Mouse (Mus musculus) MEL (cell line): Measurements from ENCODE around the gene Gm45213. TPM values are rescaled to one million over a fixed set of nuclear protein-coding genes. Genes with fewer than 3 reads are reported as not detected.

Experiments used
- DNase-seq: peaks from one replicate; pipeline ENCODE4 v3.0.0; 2011; ENCODE audit warnings: low read depth, low spot score
- H3K27ac ChIP-seq: 2 replicates; pipeline ENCODE4 v1.5.1; 2012; ENCODE audit warnings: low read depth, mild to moderate bottlenecking, control low read depth, low read length, moderate library complexity; ENCODE audit not compliant: control insufficient read depth
- H3K27me3 ChIP-seq, 2 experiments: fragments of 150-350 bp in 1 of 2; sonication (generic) in 1 of 2; 2 replicates each; pipeline ENCODE4 v1.6.1; 2012; ENCODE audit warnings: low read length in 2 of 2, mild to moderate bottlenecking in 2 of 2, improper control_type of control experiment in 1 of 2, moderate library complexity in 1 of 2; ENCODE audit not compliant: insufficient read depth in 2 of 2, control insufficient read depth in 1 of 2
- H3K36me3 ChIP-seq, 2 experiments: 2 replicates each; pipeline ENCODE4 v1.6.1; 2012 to 2014; ENCODE audit warnings: low read length in 2 of 2, improper control_type of control experiment in 1 of 2, inconsistent platforms in 1 of 2, mild to moderate bottlenecking in 1 of 2; ENCODE audit not compliant: insufficient read depth in 2 of 2, control insufficient read depth in 1 of 2
- H3K4me1 ChIP-seq, 2 experiments: fragments of 150-350 bp in 1 of 2; sonication (generic) in 1 of 2; 2 replicates each; pipeline ENCODE4 v1.6.1; 2012; ENCODE audit warnings: low read length in 2 of 2, improper control_type of control experiment in 1 of 2, mild to moderate bottlenecking in 1 of 2; ENCODE audit not compliant: insufficient read depth in 2 of 2, control insufficient read depth in 1 of 2
- H3K4me3 ChIP-seq, 2 experiments: fragments of 150-350 bp in 1 of 2; sonication (generic) in 1 of 2; 2 replicates each; pipeline ENCODE4 v1.5.1; 2012; ENCODE audit warnings: low read depth in 2 of 2, low read length in 2 of 2, mild to moderate bottlenecking in 2 of 2, moderate library complexity in 2 of 2, control low read depth in 1 of 2, improper control_type of control experiment in 1 of 2; ENCODE audit not compliant: control insufficient read depth in 1 of 2, insufficient read depth in 1 of 2
- H3K79me2 ChIP-seq: 2 replicates; pipeline ENCODE4 v1.6.1; 2012; ENCODE audit warnings: mild to moderate bottlenecking, low read length, moderate library complexity; ENCODE audit not compliant: control insufficient read depth, poor library complexity, insufficient read depth
- H3K9ac ChIP-seq: 2 replicates; pipeline ENCODE4 v1.6.1; 2012; ENCODE audit warnings: low read depth, mild to moderate bottlenecking, control low read depth, low read length, moderate library complexity; ENCODE audit not compliant: control insufficient read depth, poor library complexity, severe bottlenecking
- H3K9me3 ChIP-seq: fragments of 150-350 bp; sonication (generic); replicated peaks from 2 replicates; pipeline ENCODE4 v1.6.1; 2012; ENCODE audit warnings: mild to moderate bottlenecking, low read length, improper control_type of control experiment, moderate library complexity; ENCODE audit not compliant: insufficient read depth
- BHLHE40 ChIP-seq: IDR thresholded peaks from 2 replicates; pipeline ENCODE4 v1.6.1; 2012; ENCODE audit warnings: low read depth, mild to moderate bottlenecking, inconsistent platforms, low read length, improper control_type of control experiment, borderline replicate concordance
- CHD1 ChIP-seq: IDR thresholded peaks from 2 replicates; pipeline ENCODE4 v1.6.1; 2012; ENCODE audit warnings: low read depth, mild to moderate bottlenecking, inconsistent platforms, low read length, improper control_type of control experiment
- CHD2 ChIP-seq: IDR thresholded peaks from 2 replicates; pipeline ENCODE4 v1.6.1; 2011; ENCODE audit warnings: low read length, improper control_type of control experiment
- CTCF ChIP-seq, 3 experiments: IDR thresholded peaks in 2 of 3; conservative IDR thresholded peaks in 1 of 3; 2 replicates each; pipeline ENCODE4 v1.5.1; 2011 to 2012; ENCODE audit warnings: low read length in 3 of 3, low read depth in 2 of 3, mild to moderate bottlenecking in 2 of 3, improper control_type of control experiment in 1 of 3, inconsistent platforms in 1 of 3, mixed read lengths in 1 of 3, moderate library complexity in 1 of 3; ENCODE audit not compliant: control insufficient read depth in 1 of 3, insufficient read depth in 1 of 3, poor library complexity in 1 of 3, severe bottlenecking in 1 of 3
- E2F4 ChIP-seq: IDR thresholded peaks from 2 replicates; pipeline ENCODE4 v1.6.1; 2011; ENCODE audit warnings: low read depth, low read length, improper control_type of control experiment, borderline replicate concordance
- ELF1 ChIP-seq: IDR thresholded peaks from 2 replicates; pipeline ENCODE4 v1.6.1; 2014; ENCODE audit warnings: low read depth, mild to moderate bottlenecking, inconsistent platforms, low read length, improper control_type of control experiment, moderate library complexity
- EP300 ChIP-seq, 2 experiments: IDR thresholded peaks; 2 replicates each; pipeline ENCODE4 v1.6.1; 2011; ENCODE audit warnings: improper control_type of control experiment in 2 of 2, low read length in 2 of 2, low read depth in 1 of 2, mild to moderate bottlenecking in 1 of 2
- ETS1 ChIP-seq: IDR thresholded peaks from 2 replicates; pipeline ENCODE4 v1.6.1; 2012; ENCODE audit warnings: low read depth, mild to moderate bottlenecking, inconsistent platforms, low read length, improper control_type of control experiment, moderate library complexity
- GABPA ChIP-seq: IDR thresholded peaks from 2 replicates; pipeline ENCODE4 v1.6.1; 2012; ENCODE audit warnings: low read depth, mild to moderate bottlenecking, inconsistent platforms, low read length, improper control_type of control experiment, moderate library complexity
- GATA1 ChIP-seq: IDR thresholded peaks from 2 replicates; pipeline ENCODE4 v1.6.1; 2011; ENCODE audit warnings: low read depth, low read length, improper control_type of control experiment
- HCFC1 ChIP-seq: IDR thresholded peaks from 2 replicates; pipeline ENCODE4 v1.6.1; 2012; ENCODE audit warnings: low read depth, mild to moderate bottlenecking, inconsistent platforms, low read length, improper control_type of control experiment, moderate library complexity
- JUND ChIP-seq: IDR thresholded peaks from 2 replicates; pipeline ENCODE4 v1.6.1; 2011; ENCODE audit warnings: low read depth, mild to moderate bottlenecking, improper control_type of control experiment, low read length
- MAFK ChIP-seq: IDR thresholded peaks from 2 replicates; pipeline ENCODE4 v1.6.1; 2011; ENCODE audit warnings: low read depth, mild to moderate bottlenecking, low read length, improper control_type of control experiment, borderline replicate concordance
- MAX ChIP-seq: IDR thresholded peaks from 2 replicates; pipeline ENCODE4 v1.6.1; 2011; ENCODE audit warnings: low read length, improper control_type of control experiment
- MEF2A ChIP-seq: IDR thresholded peaks from 2 replicates; pipeline ENCODE4 v1.6.1; 2014; ENCODE audit warnings: low read depth, mild to moderate bottlenecking, inconsistent platforms, low read length, improper control_type of control experiment; ENCODE audit not compliant: poor library complexity, insufficient replicate concordance, severe bottlenecking; ENCODE audit errors: extremely low read depth
- MXI1 ChIP-seq: IDR thresholded peaks from 2 replicates; pipeline ENCODE4 v1.6.1; 2011; ENCODE audit warnings: mild to moderate bottlenecking, low read depth, low read length, improper control_type of control experiment
- MYB ChIP-seq: IDR thresholded peaks from 2 replicates; pipeline ENCODE4 v1.6.1; 2011; ENCODE audit warnings: mild to moderate bottlenecking, low read depth, low read length, improper control_type of control experiment
- NELFE ChIP-seq: IDR thresholded peaks from 2 replicates; pipeline ENCODE4 v1.6.1; 2011; ENCODE audit warnings: low read depth, low read length, improper control_type of control experiment
- NRF1 ChIP-seq: IDR thresholded peaks from 2 replicates; pipeline ENCODE4 v1.6.1; 2014; ENCODE audit warnings: low read depth, mild to moderate bottlenecking, inconsistent platforms, low read length, improper control_type of control experiment, moderate library complexity; ENCODE audit not compliant: poor library complexity, insufficient read depth, severe bottlenecking
- POLR2A ChIP-seq, 2 experiments: IDR thresholded peaks; 2 replicates each; pipeline ENCODE4 v1.6.1; 2011 to 2012; ENCODE audit warnings: low read length in 2 of 2, mild to moderate bottlenecking in 2 of 2, control low read depth in 1 of 2, improper control_type of control experiment in 1 of 2, low read depth in 1 of 2, moderate library complexity in 1 of 2; ENCODE audit not compliant: control insufficient read depth in 1 of 2, insufficient read depth in 1 of 2, poor library complexity in 1 of 2
- POLR2AphosphoS2 ChIP-seq: IDR thresholded peaks from 2 replicates; pipeline ENCODE4 v1.6.1; 2011; ENCODE audit warnings: low read length, improper control_type of control experiment
- POLR2AphosphoS5 ChIP-seq: IDR thresholded peaks from 2 replicates; pipeline ENCODE4 v1.6.1; 2012; ENCODE audit warnings: low read depth, borderline replicate concordance, mild to moderate bottlenecking, inconsistent platforms, low read length, moderate library complexity, mixed read lengths
- RAD21 ChIP-seq: IDR thresholded peaks from 2 replicates; pipeline ENCODE4 v1.6.1; 2011; ENCODE audit warnings: mild to moderate bottlenecking, low read depth, low read length, improper control_type of control experiment
- RCOR1 ChIP-seq: IDR thresholded peaks from 2 replicates; pipeline ENCODE4 v1.6.1; 2012; ENCODE audit warnings: low read depth, mild to moderate bottlenecking, inconsistent platforms, low read length, improper control_type of control experiment
- SIN3A ChIP-seq: IDR thresholded peaks from 2 replicates; pipeline ENCODE4 v1.6.1; 2012; ENCODE audit warnings: low read length, improper control_type of control experiment, inconsistent platforms
- TAL1 ChIP-seq: IDR thresholded peaks from 2 replicates; pipeline ENCODE4 v1.6.1; 2012; ENCODE audit warnings: mild to moderate bottlenecking, inconsistent platforms, low read length, moderate library complexity, mixed read lengths
- TBP ChIP-seq: IDR thresholded peaks from 2 replicates; pipeline ENCODE4 v1.8.0; 2011; ENCODE audit warnings: low read depth, low read length, improper control_type of control experiment
- TCF12 ChIP-seq: IDR thresholded peaks from 2 replicates; pipeline ENCODE4 v1.6.1; 2014; ENCODE audit warnings: low read depth, mild to moderate bottlenecking, inconsistent platforms, low read length, improper control_type of control experiment, moderate library complexity
- UBTF ChIP-seq: IDR thresholded peaks from 2 replicates; pipeline ENCODE4 v1.6.1; 2012; ENCODE audit warnings: low read depth, mild to moderate bottlenecking, inconsistent platforms, low read length, improper control_type of control experiment, moderate library complexity, borderline replicate concordance; ENCODE audit not compliant: insufficient read depth
- USF1 ChIP-seq: IDR thresholded peaks from 2 replicates; pipeline ENCODE4 v1.6.1; 2014; ENCODE audit warnings: low read depth, mild to moderate bottlenecking, inconsistent platforms, low read length, improper control_type of control experiment, moderate library complexity
- USF2 ChIP-seq, 2 experiments: IDR thresholded peaks; 2 replicates each; pipeline ENCODE4 v1.6.1; 2011 to 2012; ENCODE audit warnings: improper control_type of control experiment in 2 of 2, low read length in 2 of 2, borderline replicate concordance in 1 of 2, inconsistent platforms in 1 of 2, low read depth in 1 of 2, mild to moderate bottlenecking in 1 of 2; ENCODE audit not compliant: insufficient read depth in 1 of 2
- ZC3H11A ChIP-seq: IDR thresholded peaks from 2 replicates; pipeline ENCODE4 v1.6.1; 2012; ENCODE audit warnings: low read depth, mild to moderate bottlenecking, inconsistent platforms, low read length, improper control_type of control experiment
- ZKSCAN1 ChIP-seq: IDR thresholded peaks from 2 replicates; pipeline ENCODE4 v1.6.1; 2012; ENCODE audit warnings: low read depth, mild to moderate bottlenecking, inconsistent platforms, low read length, improper control_type of control experiment, moderate library complexity
- ZNF384 ChIP-seq: IDR thresholded peaks from 2 replicates; pipeline ENCODE4 v1.6.1; 2012; ENCODE audit warnings: low read depth, mild to moderate bottlenecking, inconsistent platforms, low read length, improper control_type of control experiment
- polyA plus RNA-seq, 2 experiments: library from polyadenylated mRNA; stranded (reverse) in 1 of 2; unstranded in 1 of 2; fragments of >175 nt in 1 of 2; fragments of >200 nt in 1 of 2; gene quantifications; 2 replicates each; pipeline versions ENCODE4 v1.2.1 to v1.2.4; 2012; ENCODE audit warnings: low replicate concordance in 2 of 2, low read depth in 1 of 2; ENCODE audit not compliant: insufficient read length in 2 of 2, insufficient read depth in 1 of 2, missing spikeins in 1 of 2
- total RNA-seq: library from RNA; depleted of rRNA; stranded (reverse); fragments of 300-350 nt; gene quantifications from 2 replicates; pipeline ENCODE4 v1.2.3, GENCODE M21; 2012

The Gm45213 gene
- total and polyA plus RNA-seq, 3 experiments: not detected

DNA sequence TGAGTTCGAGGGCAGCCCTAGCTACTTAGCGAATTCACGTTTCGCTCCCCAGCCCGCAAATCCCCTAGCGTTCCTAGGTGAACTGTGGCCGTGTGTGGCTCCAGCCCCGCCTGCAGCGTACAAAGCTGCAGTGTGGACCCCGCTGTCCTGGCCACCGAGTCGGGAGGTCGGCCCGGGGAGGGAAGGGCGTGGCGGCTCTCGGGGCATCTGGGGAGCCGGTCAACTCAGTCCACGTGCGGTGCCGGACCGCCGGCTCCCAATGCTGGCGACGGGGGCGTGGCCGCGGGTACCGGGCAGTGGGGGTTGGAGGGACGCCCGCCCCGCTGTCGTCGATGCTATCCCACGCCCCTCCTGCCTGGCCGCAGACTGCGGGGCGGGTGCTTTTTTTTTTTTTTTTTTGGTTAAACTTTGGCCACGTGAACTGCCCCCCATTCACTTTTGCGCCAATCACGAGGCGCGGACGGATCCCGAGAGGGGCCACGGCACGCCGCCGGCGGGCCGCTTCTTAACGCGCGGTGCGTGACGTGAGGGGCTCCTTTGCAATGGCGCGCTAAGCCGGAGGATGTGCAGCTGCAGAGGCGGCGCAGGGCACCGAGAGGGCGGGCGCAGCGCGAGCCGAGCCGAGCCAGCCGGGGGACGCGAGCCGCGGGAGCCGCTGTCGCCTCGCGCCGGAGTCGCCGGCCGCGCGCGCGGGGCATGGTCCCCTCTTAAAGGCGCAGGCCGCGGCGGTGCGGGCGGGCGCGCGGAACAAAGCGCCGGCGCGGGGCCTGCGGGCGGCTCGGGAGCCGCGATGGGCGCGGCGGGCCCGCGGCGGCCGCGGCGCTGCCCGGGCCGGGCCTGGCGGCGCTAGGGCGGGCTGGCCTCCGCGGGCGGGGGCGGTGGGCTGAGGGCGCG, 65.8 kb downstream of the Gm45213 start, which contains the start of gene Chsy1:
Chsy1 (plus strand) TSS at position 555 of the 894 bp plus-strand sequence.
- H3K27me3 ChIP-seq: no peaks in the 10 kb centered on the region
- H3K27ac ChIP-seq: peak within 1 kb of the TSS; percentile 60
- H3K9ac ChIP-seq: peak within 1 kb of the TSS; percentile 88
- H3K79me2 ChIP-seq: peaks cover 17% of the 10 kb centered on the region
- DNase-seq: peak; percentile 93
- H3K9me3 ChIP-seq: no peaks in the 10 kb centered on the region
- H3K4me3 ChIP-seq: peak within 1 kb of the TSS; percentile 84
- H3K4me1 ChIP-seq: peaks cover 5 to 24% of the 10 kb centered on the region in 2 experiments
- peaks cover 0 to 17% of the 10 kb centered on the region in 2 experiments; a peak in 2 of 4 replicates for H3K36me3 ChIP-seq
- TF ChIP-seq CHD1: no peak
- TF ChIP-seq CHD2: no peak
- TF ChIP-seq TAL1: no peak
- peak; percentile 61 to 75; a peak in 3 of 4 replicates for TF ChIP-seq POLR2A (IDR thresholded peaks at IDR 0.05; ENCODE audit: control insufficient read depth in 1 of 2, insufficient read depth in 1 of 2, low read depth in 1 of 2, low read length in 2 of 2, poor library complexity in 1 of 2)
- no peak for TF ChIP-seq ZC3H11A
- 0 out of 2 replicates have a peak, but pooled peaks have one; percentile 42 for TF ChIP-seq NELFE
- TF ChIP-seq MAFK: no peak
- TF ChIP-seq GABPA: no peak
- no peak for TF ChIP-seq POLR2AphosphoS5
- TF ChIP-seq TCF12: 0 out of 2 replicates have a peak, but pooled peaks have one; percentile 24
- no peak for TF ChIP-seq GATA1
- no peak for TF ChIP-seq EP300 (IDR thresholded peaks at IDR 0.05; ENCODE audit: low read depth in 1 of 2, low read length in 2 of 2)
- no peak for TF ChIP-seq ELF1
- TF ChIP-seq MAX: peak; percentile 76
- peak; percentile 55; the same call in 1 of the 2 replicates for TF ChIP-seq TBP
- no peak for TF ChIP-seq RAD21
- TF ChIP-seq BHLHE40: 0 out of 2 replicates have a peak, but pooled peaks have one; percentile 44
- TF ChIP-seq ZNF384: peak; percentile 98
- 0 out of 2 replicates have a peak, but pooled peaks have one; percentile 6 for TF ChIP-seq NRF1
- no peak for TF ChIP-seq MYB
- TF ChIP-seq UBTF: 0 out of 2 replicates have a peak, but pooled peaks have one; percentile 41
- TF ChIP-seq RCOR1: no peak
- TF ChIP-seq CTCF (IDR thresholded peaks at IDR 0.05 in 2 of 3, conservative IDR thresholded peaks at IDR 0.05 in 1 of 3; ENCODE audit: control insufficient read depth in 1 of 3, insufficient read depth in 1 of 3, low read depth in 2 of 3, low read length in 3 of 3, poor library complexity in 1 of 3, severe bottlenecking in 1 of 3): no peak
- TF ChIP-seq ZKSCAN1: no peak
- TF ChIP-seq MXI1: peak; percentile 94
- no peak for TF ChIP-seq E2F4
- peak; percentile 82 for TF ChIP-seq SIN3A
- no peak for TF ChIP-seq JUND
- TF ChIP-seq USF1: peak; percentile 94
- no peak for TF ChIP-seq POLR2AphosphoS2
- TF ChIP-seq ETS1: 0 out of 2 replicates have a peak, but pooled peaks have one; percentile 23
- no peak for TF ChIP-seq MEF2A
- peak in 1 of 2 experiments; percentile 57; a peak in 1 of 4 replicates for TF ChIP-seq USF2 (IDR thresholded peaks at IDR 0.05; ENCODE audit: borderline replicate concordance in 1 of 2, insufficient read depth in 1 of 2, low read depth in 1 of 2, low read length in 2 of 2)
- TF ChIP-seq HCFC1: peak; percentile 82
